Mouse (Mus musculus): Measurements from ENCODE around the gene Rsph14. TPM values are rescaled to one million over a fixed set of nuclear protein-coding genes. Genes with fewer than 3 reads are reported as not detected.

Rsph14 gene
- polyA plus RNA-seq, 1 experiment from 2014 or later = 1.0 TPM

- peaks cover 8% of the 10 kb centered on the region; the same call in 1 of the 2 replicates for H3K36me3 ChIP-seq
- no peak for DNase-seq (ENCODE audit: low spot score)
- H3K9me3 ChIP-seq = no peaks in the 10 kb centered on the region
- no peak overlapping the region for H3K4me3 ChIP-seq
- peaks cover 8% of the 10 kb centered on the region; the same call in 1 of the 2 replicates for H3K4me1 ChIP-seq (replicated peaks)
- no peak overlapping the region for H3K27ac ChIP-seq
- no peaks in the 10 kb centered on the region for H3K27me3 ChIP-seq (ENCODE audit: insufficient read depth, poor library complexity, severe bottlenecking)
- 68% methylated on average over 14 of the region's 14 CpGs for WGBS
These were observed 16.9 kb downstream of the Rsph14 start for GRCm38 (mm10) chr10:75015465-75015864.

- no peaks in the 10 kb centered on the region for H3K9me3 ChIP-seq
- peaks cover 28% of the 10 kb centered on the region for H3K4me1 ChIP-seq (replicated peaks)
- H3K27me3 ChIP-seq (ENCODE audit: insufficient read depth, poor library complexity, severe bottlenecking) = no peaks in the 10 kb centered on the region; the same call in 1 of the 2 replicates
- DNase-seq (ENCODE audit: low spot score) = no peak
- no peak overlapping the region for H3K4me3 ChIP-seq
- WGBS = 93% methylated on average over 15 of the region's 15 CpGs
- no peak overlapping the region for H3K27ac ChIP-seq
- peaks cover 8% of the 10 kb centered on the region; the same call in 1 of the 2 replicates for H3K36me3 ChIP-seq
These were observed 21.7 kb downstream of the Rsph14 start for GRCm38 (mm10) chr10:75010704-75011103.

- Histone ChIP-seq H3K4me3 (no peak overlapping the region), H3K27ac (0 out of 2 replicates have a peak overlapping the region, but pooled peaks have one; percentile 16), H3K27me3 (ENCODE audit: insufficient read depth, poor library complexity, severe bottlenecking) (no peaks in the 10 kb centered on the region; the same call in 1 of the 2 replicates), H3K36me3 (no peaks in the 10 kb centered on the region), H3K4me1 (replicated peaks) (peaks cover 25% of the 10 kb centered on the region), H3K9me3 (no peaks in the 10 kb centered on the region)
- DNase-seq (ENCODE audit: low spot score) = no peak
- 54% methylated on average over 8 of the region's 8 CpGs for WGBS
These were observed 25.3 kb downstream of the Rsph14 start for GRCm38 (mm10) chr10:75006889-75007662.

- 84% methylated on average over 3 of the region's 3 CpGs for WGBS
- Histone ChIP-seq H3K4me3 (no peak overlapping the region), H3K27ac (no peak overlapping the region), H3K36me3 (no peaks in the 10 kb centered on the region), H3K27me3 (ENCODE audit: insufficient read depth, poor library complexity, severe bottlenecking) (no peaks in the 10 kb centered on the region; the same call in 1 of the 2 replicates), H3K4me1 (replicated peaks) (peaks cover 43% of the 10 kb centered on the region), H3K9me3 (no peaks in the 10 kb centered on the region)
- no peak for DNase-seq (ENCODE audit: low spot score)
These were observed 28.3 kb downstream of the Rsph14 start for GRCm38 (mm10) chr10:75004067-75004466.

- H3K4me3 ChIP-seq = no peak overlapping the region
- no peak for DNase-seq (ENCODE audit: low spot score)
- peaks cover 40% of the 10 kb centered on the region for H3K4me1 ChIP-seq (replicated peaks)
- WGBS = 92% methylated on average over 8 of the region's 8 CpGs
- no peaks in the 10 kb centered on the region for H3K36me3 ChIP-seq
- H3K27me3 ChIP-seq (ENCODE audit: insufficient read depth, poor library complexity, severe bottlenecking) = no peaks in the 10 kb centered on the region
- no peak overlapping the region for H3K27ac ChIP-seq
- no peaks in the 10 kb centered on the region for H3K9me3 ChIP-seq
These were observed 31.0 kb downstream of the Rsph14 start for GRCm38 (mm10) chr10:75001391-75001790.

GRCm38 (mm10) chr10:74995377-74995776 is 37.0 kb downstream of the Rsph14 start:
- Histone ChIP-seq H3K4me3 (peak overlapping the region; percentile 45), H3K9me3 (peaks cover 6% of the 10 kb centered on the region; the same call in 1 of the 2 replicates), H3K4me1 (replicated peaks) (peaks cover 65% of the 10 kb centered on the region), H3K27ac (peak overlapping the region; percentile 74), H3K36me3 (peaks cover 32% of the 10 kb centered on the region), H3K27me3 (ENCODE audit: insufficient read depth, poor library complexity, severe bottlenecking) (peaks cover 41% of the 10 kb centered on the region)
- peak; percentile 70 for DNase-seq (ENCODE audit: low spot score)
- under 1% methylated on average over 17 of the region's 17 CpGs for WGBS

- 3% methylated on average over 5 of the region's 5 CpGs for WGBS
- H3K36me3 ChIP-seq = peaks cover 32% of the 10 kb centered on the region
- peak; percentile 23 for DNase-seq (ENCODE audit: low spot score)
- H3K4me3 ChIP-seq = peak overlapping the region; percentile 45
- peaks cover 41% of the 10 kb centered on the region for H3K27me3 ChIP-seq (ENCODE audit: insufficient read depth, poor library complexity, severe bottlenecking)
- H3K27ac ChIP-seq = peak overlapping the region; percentile 74
- H3K9me3 ChIP-seq = peaks cover 6% of the 10 kb centered on the region; the same call in 1 of the 2 replicates
- H3K4me1 ChIP-seq (replicated peaks) = peaks cover 63% of the 10 kb centered on the region
These were observed 37.5 kb downstream of the Rsph14 start for GRCm38 (mm10) chr10:74994863-74995262.

GRCm38 (mm10) chr10:74990584-74991322 is 41.6 kb downstream of the Rsph14 start:
- H3K27me3 ChIP-seq (ENCODE audit: insufficient read depth, poor library complexity, severe bottlenecking) = peaks cover 39% of the 10 kb centered on the region
- H3K4me1 ChIP-seq (replicated peaks) = peaks cover 46% of the 10 kb centered on the region
- H3K36me3 ChIP-seq = peaks cover 32% of the 10 kb centered on the region
- H3K9me3 ChIP-seq = peaks cover 6% of the 10 kb centered on the region; the same call in 1 of the 2 replicates
- WGBS = 37% methylated on average over 26 of the region's 26 CpGs
- H3K4me3 ChIP-seq = no peak overlapping the region; the same call in 1 of the 2 replicates
- peak overlapping the region; percentile 62 for H3K27ac ChIP-seq
- peak; percentile 28 for DNase-seq (ENCODE audit: low spot score)

GRCm38 (mm10) chr10:74989814-74990213 is 42.6 kb downstream of the Rsph14 start:
- peaks cover 37% of the 10 kb centered on the region for H3K4me1 ChIP-seq (replicated peaks)
- H3K9me3 ChIP-seq = peaks cover 6% of the 10 kb centered on the region; the same call in 1 of the 2 replicates
- H3K4me3 ChIP-seq = no peak overlapping the region
- no peak for DNase-seq (ENCODE audit: low spot score)
- no peak overlapping the region for H3K27ac ChIP-seq
- H3K27me3 ChIP-seq (ENCODE audit: insufficient read depth, poor library complexity, severe bottlenecking) = peaks cover 31% of the 10 kb centered on the region
- 74% methylated on average over 4 of the region's 4 CpGs for WGBS
- H3K36me3 ChIP-seq = peaks cover 32% of the 10 kb centered on the region

- H3K4me1 ChIP-seq (replicated peaks) = peaks cover 28% of the 10 kb centered on the region
- H3K27ac ChIP-seq = no peak overlapping the region
- H3K4me3 ChIP-seq = no peak overlapping the region
- WGBS = 82% methylated on average over 14 of the region's 14 CpGs
- peaks cover 20% of the 10 kb centered on the region for H3K36me3 ChIP-seq
- H3K9me3 ChIP-seq = peaks cover 6% of the 10 kb centered on the region; the same call in 1 of the 2 replicates
- peaks cover 12% of the 10 kb centered on the region; the same call in 1 of the 2 replicates for H3K27me3 ChIP-seq (ENCODE audit: insufficient read depth, poor library complexity, severe bottlenecking)
- DNase-seq (ENCODE audit: low spot score) = no peak
These were observed 44.5 kb downstream of the Rsph14 start for GRCm38 (mm10) chr10:74987698-74988470.

- H3K9me3 ChIP-seq = no peaks in the 10 kb centered on the region
- no peak for DNase-seq (ENCODE audit: low spot score)
- H3K36me3 ChIP-seq = no peaks in the 10 kb centered on the region
- WGBS = 64% methylated on average over 8 of the region's 8 CpGs
- H3K4me3 ChIP-seq = no peak overlapping the region
- peaks cover 15% of the 10 kb centered on the region; the same call in 1 of the 2 replicates for H3K4me1 ChIP-seq (replicated peaks)
- no peak overlapping the region for H3K27ac ChIP-seq
- 0 out of 2 replicates have a peak, but pooled peaks cover 2% of the 10 kb centered on the region for H3K27me3 ChIP-seq (ENCODE audit: insufficient read depth, poor library complexity, severe bottlenecking)
These were observed 49.2 kb downstream of the Rsph14 start for GRCm38 (mm10) chr10:74983176-74983575.

- Histone ChIP-seq H3K9me3 (no peaks in the 10 kb centered on the region), H3K36me3 (no peaks in the 10 kb centered on the region), H3K4me3 (no peak overlapping the region), H3K27me3 (ENCODE audit: insufficient read depth, poor library complexity, severe bottlenecking) (0 out of 2 replicates have a peak, but pooled peaks cover 2% of the 10 kb centered on the region), H3K27ac (no peak overlapping the region), H3K4me1 (replicated peaks) (peaks cover 9% of the 10 kb centered on the region; the same call in 1 of the 2 replicates)
- DNase-seq (ENCODE audit: low spot score) = no peak
- 89% methylated on average over 12 of the region's 12 CpGs for WGBS
These were observed 51.2 kb downstream of the Rsph14 start for GRCm38 (mm10) chr10:74981159-74981558.
